Mouse (Mus musculus) megakaryocyte, adult 5-6 weeks (primary cell): ENCODE measurements around the gene Jph4. TPM values are rescaled to one million over a fixed set of nuclear protein-coding genes. Genes with fewer than 3 reads are reported as not detected.

Experiments used
- ATAC-seq: 2 replicates; pipeline ENCODE4 v1.8.0; 2016; ENCODE audit warnings: mild to moderate bottlenecking, inconsistent platforms; ENCODE audit not compliant: poor library complexity, severe bottlenecking
- total RNA-seq, 2 experiments: library from RNA; stranded (forward) in 1 of 2; stranded (reverse) in 1 of 2; fragments of 153-499, 151-499 nt in 1 of 2; fragments of 221-1000, 200-1000 nt in 1 of 2; gene quantifications; 2 replicates each; pipeline versions ENCODE4 v1.2.3 to v1.2.4; 2015 to 2017

Gene Jph4
- total RNA-seq (2015) (not detected in 2 replicates), total RNA-seq (2017) (not detected in 2 replicates)

GRCm38 (mm10) chr14:55116425-55117200 is at the start of gene Jph4:
Gene Jph4 (minus strand): TSS chr14:55116935.
- ATAC-seq = no peak

- ATAC-seq = no peak
Observed at GRCm38 (mm10) chr14:55164172-55164806, 47.6 kb upstream of the Jph4 start.

GRCm38 (mm10) chr14:55162168-55162567 is 45.4 kb upstream of the Jph4 start:
- no peak for ATAC-seq

- peak; percentile 100 for ATAC-seq
Observed at GRCm38 (mm10) chr14:55161098-55161634, 44.4 kb upstream of the Jph4 start.

- no peak for ATAC-seq
Observed at GRCm38 (mm10) chr14:55160251-55161071, 43.7 kb upstream of the Jph4 start.

- ATAC-seq = no peak
Observed at GRCm38 (mm10) chr14:55157322-55158065, 40.8 kb upstream of the Jph4 start.

- no peak for ATAC-seq
Observed at GRCm38 (mm10) chr14:55152951-55153481, 36.3 kb upstream of the Jph4 start.

GRCm38 (mm10) chr14:55152174-55152573 is 35.4 kb upstream of the Jph4 start:
- ATAC-seq = no peak

- no peak for ATAC-seq
Observed at GRCm38 (mm10) chr14:55150985-55151384, 34.2 kb upstream of the Jph4 start.

- no peak for ATAC-seq
Observed at GRCm38 (mm10) chr14:55149041-55149440, 32.3 kb upstream of the Jph4 start.

- ATAC-seq = peak; percentile 65
Observed at GRCm38 (mm10) chr14:55148363-55148915, 31.7 kb upstream of the Jph4 start.

- ATAC-seq = peak; percentile 92
Observed at GRCm38 (mm10) chr14:55146829-55147401, 30.2 kb upstream of the Jph4 start.

GRCm38 (mm10) chr14:55146324-55146723 is 29.6 kb upstream of the Jph4 start:
- ATAC-seq = no peak

- ATAC-seq = peak; percentile 40; the same call in 1 of the 2 replicates
Observed at GRCm38 (mm10) chr14:55139313-55139712, 22.6 kb upstream of the Jph4 start.

- ATAC-seq = no peak
Observed at GRCm38 (mm10) chr14:55135676-55136075, 18.9 kb upstream of the Jph4 start.

- ATAC-seq = no peak
Observed at GRCm38 (mm10) chr14:55126521-55126920, 9.8 kb upstream of the Jph4 start.

GRCm38 (mm10) chr14:55125711-55126110 is 9.0 kb upstream of the Jph4 start:
- no peak for ATAC-seq

GRCm38 (mm10) chr14:55122359-55122758 is 5.6 kb upstream of the Jph4 start:
- ATAC-seq = no peak

- ATAC-seq = peak; percentile 70
Observed at GRCm38 (mm10) chr14:55121947-55122346, 5.2 kb upstream of the Jph4 start.
